Mouse (Mus musculus) spleen, adult 2 months (tissue): ENCODE results near the gene Abcg2. TPM values are rescaled to one million over a fixed set of nuclear protein-coding genes. Genes with fewer than 3 reads are reported as not detected.

ENCODE experiments used
- DNase-seq, 2 experiments: peaks; one replicate each; pipeline versions ENCODE4 v3.0.0 to v3.0.0-alpha.2; 2012 to 2021; ENCODE audit warnings: low spot score in 2 of 2, low read depth in 1 of 2
- H3K27ac ChIP-seq: fragments of 200-500 bp; 2 replicates; pipeline ENCODE4 v1.5.1; 2012; ENCODE audit warnings: low read length, inconsistent platforms; ENCODE audit not compliant: insufficient read depth
- H3K27me3 ChIP-seq: fragments of 200-500 bp; 2 replicates; pipeline ENCODE4 v1.6.1; 2012; ENCODE audit warnings: mild to moderate bottlenecking, moderate library complexity, low read length, inconsistent platforms; ENCODE audit not compliant: control insufficient read depth, insufficient read depth
- H3K36me3 ChIP-seq: fragments of 200-500 bp; 2 replicates; pipeline ENCODE4 v1.6.1; 2012; ENCODE audit warnings: mild to moderate bottlenecking, low read length, inconsistent platforms; ENCODE audit not compliant: control insufficient read depth, insufficient read depth
- H3K4me1 ChIP-seq: fragments of 200-500 bp; 2 replicates; pipeline ENCODE4 v1.6.1; 2011; ENCODE audit warnings: inconsistent platforms; ENCODE audit not compliant: control insufficient read depth, insufficient read depth, insufficient read length
- H3K4me3 ChIP-seq: fragments of 200-500 bp; 2 replicates; pipeline ENCODE4 v1.5.1; 2011; ENCODE audit warnings: mild to moderate bottlenecking, inconsistent platforms; ENCODE audit not compliant: insufficient read depth, insufficient read length; ENCODE audit errors: extremely low read depth
- CTCF ChIP-seq: fragments of 200-500 bp; IDR thresholded peaks from 2 replicates; pipeline ENCODE4 v1.5.1; 2011; ENCODE audit warnings: mild to moderate bottlenecking, inconsistent platforms; ENCODE audit not compliant: insufficient read depth, insufficient read length, insufficient replicate concordance; ENCODE audit errors: extremely low read depth
- POLR2A ChIP-seq: fragments of 200-500 bp; IDR thresholded peaks from 2 replicates; pipeline ENCODE4 v1.6.1; 2011; ENCODE audit warnings: low read depth, low read length, inconsistent platforms
- WGBS: fragments of 180-500 bp; shearing (Covaris S2); methylation state at CpG from one replicate; pipeline ENCODE4 v1.1.7; 2018; 5-methylcytosine and 5-hydroxymethylcytosine counted together
- polyA plus RNA-seq: library from polyadenylated mRNA; depleted of rRNA; stranded (reverse); fragments of >200 nt; gene quantifications from 2 replicates; pipeline ENCODE4 v1.2.3, GENCODE M21; 2012

Gene Abcg2
- polyA plus RNA-seq, 1 experiment, result 5.1 TPM

- Histone ChIP-seq H3K4me1 (no peaks in the 10 kb centered on the region), H3K4me3 (no peak overlapping the region), H3K27me3 (no peaks in the 10 kb centered on the region), H3K27ac (no peak overlapping the region), H3K36me3 (no peaks in the 10 kb centered on the region)
- TF ChIP-seq CTCF (no peak), POLR2A (no peak)
- 63% methylated on average over 1 of the region's 1 CpGs for WGBS
- DNase-seq, result no peak
Measured at GRCm38 (mm10) chr6:58651038-58651437, 66.7 kb downstream of the Abcg2 start.

- Histone ChIP-seq H3K36me3 (no peaks in the 10 kb centered on the region), H3K4me3 (no peak overlapping the region), H3K27me3 (no peaks in the 10 kb centered on the region), H3K4me1 (0 out of 2 replicates have a peak, but pooled peaks cover 1% of the 10 kb centered on the region), H3K27ac (no peak overlapping the region)
- WGBS, result 88% methylated on average over 3 of the region's 3 CpGs
- TF ChIP-seq CTCF, result no peak
- no peak for TF ChIP-seq POLR2A
- no peak for DNase-seq
Measured at GRCm38 (mm10) chr6:58660951-58661575, 76.7 kb downstream of the Abcg2 start.

GRCm38 (mm10) chr6:58677802-58678201 is 93.5 kb downstream of the Abcg2 start:
- Histone ChIP-seq H3K36me3 (no peaks in the 10 kb centered on the region), H3K27ac (no peak overlapping the region), H3K27me3 (no peaks in the 10 kb centered on the region), H3K4me3 (no peak overlapping the region), H3K4me1 (no peaks in the 10 kb centered on the region)
- TF ChIP-seq POLR2A (no peak), CTCF (no peak)
- 94% methylated on average over 1 of the region's 1 CpGs for WGBS
- DNase-seq, result no peak

- no peaks in the 10 kb centered on the region for H3K36me3 ChIP-seq
- no peak for DNase-seq
- 95% methylated on average over 3 of the region's 3 CpGs for WGBS
Measured at GRCm38 (mm10) chr6:58678530-58678929, 94.2 kb downstream of the Abcg2 start.

GRCm38 (mm10) chr6:58691584-58691983 is 107.3 kb downstream of the Abcg2 start:
- no peaks in the 10 kb centered on the region for H3K36me3 ChIP-seq
- H3K27ac ChIP-seq, result no peak overlapping the region
- TF ChIP-seq CTCF, result no peak
- TF ChIP-seq POLR2A, result no peak
- DNase-seq, result no peak
- no peaks in the 10 kb centered on the region for H3K4me1 ChIP-seq
- H3K4me3 ChIP-seq, result no peak overlapping the region
- no peaks in the 10 kb centered on the region for H3K27me3 ChIP-seq
- 88% methylated on average over 2 of the region's 2 CpGs for WGBS

More at GRCm38 (mm10) chr6:58678530-58678929, 94.2 kb downstream of the Abcg2 start:
- TF ChIP-seq POLR2A (no peak), CTCF (no peak)
- Histone ChIP-seq H3K4me1 (no peaks in the 10 kb centered on the region), H3K27me3 (no peaks in the 10 kb centered on the region), H3K4me3 (no peak overlapping the region), H3K27ac (no peak overlapping the region)

GRCm38 (mm10) chr6:58694257-58694656 is 109.9 kb downstream of the Abcg2 start:
- H3K27me3 ChIP-seq, result no peaks in the 10 kb centered on the region
- H3K4me3 ChIP-seq, result no peak overlapping the region
- TF ChIP-seq POLR2A (no peak), CTCF (no peak)
- H3K27ac ChIP-seq, result no peak overlapping the region
- DNase-seq, result no peak
- no peaks in the 10 kb centered on the region for H3K4me1 ChIP-seq
- 90% methylated on average over 2 of the region's 2 CpGs for WGBS
- no peaks in the 10 kb centered on the region for H3K36me3 ChIP-seq

- no peaks in the 10 kb centered on the region for H3K27me3 ChIP-seq
- no peaks in the 10 kb centered on the region for H3K36me3 ChIP-seq
- DNase-seq, result no peak
- H3K4me3 ChIP-seq, result no peak overlapping the region
- H3K27ac ChIP-seq, result no peak overlapping the region
- H3K4me1 ChIP-seq, result no peaks in the 10 kb centered on the region
- TF ChIP-seq CTCF (no peak), POLR2A (no peak)
- WGBS, result 81% methylated on average over 1 of the region's 1 CpGs
Measured at GRCm38 (mm10) chr6:58694765-58695164, 110.4 kb downstream of the Abcg2 start.
